Mouse (Mus musculus) ES-Bruce4 (cell line): ENCODE results near the gene Cdc42bpa.

ENCODE experiments used
- CTCF ChIP-seq: IDR thresholded peaks from one replicate; pipeline ENCODE4 v1.8.1; 2011; ENCODE audit warnings: low read depth, low read length
- EP300 ChIP-seq: IDR thresholded peaks from 2 replicates; pipeline ENCODE4 v1.6.1; 2011; ENCODE audit warnings: low read depth, low read length; ENCODE audit not compliant: insufficient read depth
- POLR2A ChIP-seq: IDR thresholded peaks from one replicate; pipeline ENCODE4 v1.8.1; 2011; ENCODE audit warnings: low read length; ENCODE audit not compliant: insufficient read depth

GRCm38 (mm10) chr1:180210781-180211271 lies 250.6 kb downstream of the Cdc42bpa start:
- TF ChIP-seq POLR2A (no peak), CTCF (no peak), EP300 (peak; percentile 84)
